Mouse (Mus musculus) embryonic facial prominence, embryonic 14.5 days (tissue): ENCODE data around the gene Ahcyl1. TPM values are rescaled to one million over a fixed set of nuclear protein-coding genes. Genes with fewer than 3 reads are reported as not detected.

Experiments
- ATAC-seq: fragments of 200-750 bp; cut with Nextera tagmentation; 2 replicates; pipeline ENCODE4 v1.8.0; 2017; ENCODE audit warnings: low read depth, moderate number of reproducible peaks, moderate TSS enrichment
- DNase-seq: peaks from one replicate; pipeline ENCODE4 v3.0.0-alpha.2; 2015; ENCODE audit warnings: low spot score
- H3K27ac ChIP-seq: fragments of 300-500 bp; sonication (generic); replicated peaks from 2 replicates; pipeline ENCODE4 v1.5.1; 2014; ENCODE audit warnings: low read depth, mild to moderate bottlenecking, low read length, moderate library complexity
- H3K27me3 ChIP-seq: fragments of 300-500 bp; sonication (generic); replicated peaks from 2 replicates; pipeline ENCODE4 v1.6.1; 2014; ENCODE audit warnings: low read length; ENCODE audit not compliant: control insufficient read depth, insufficient read depth
- H3K36me3 ChIP-seq: fragments of 300-500 bp; sonication (generic); 2 replicates; pipeline ENCODE4 v1.6.1; 2014; ENCODE audit warnings: low read length, mixed read lengths; ENCODE audit not compliant: control insufficient read depth, insufficient read depth
- H3K4me1 ChIP-seq: fragments of 300-500 bp; sonication (generic); 2 replicates; pipeline ENCODE4 v1.6.1; 2014; ENCODE audit warnings: antibody characterized with exemption, low read length; ENCODE audit not compliant: control insufficient read depth, insufficient read depth
- H3K4me2 ChIP-seq: fragments of 300-500 bp; sonication (generic); 2 replicates; pipeline ENCODE4 v1.6.1; 2014; ENCODE audit warnings: low read depth, mild to moderate bottlenecking, low read length, moderate library complexity, mixed read lengths
- H3K4me3 ChIP-seq: fragments of 300-500 bp; sonication (generic); 2 replicates; pipeline ENCODE4 v1.5.1; 2014; ENCODE audit warnings: low read depth, mild to moderate bottlenecking, low read length
- H3K9ac ChIP-seq: fragments of 300-500 bp; sonication (generic); 2 replicates; pipeline ENCODE4 v1.6.1; 2014; ENCODE audit warnings: low read depth, mild to moderate bottlenecking, low read length, moderate library complexity, mixed read lengths
- H3K9me3 ChIP-seq: fragments of 300-500 bp; sonication (generic); 2 replicates; pipeline ENCODE4 v1.6.1; 2016; ENCODE audit warnings: low read length; ENCODE audit not compliant: control insufficient read depth
- WGBS: fragments of 180-500 bp; shearing (Covaris S2); extraction: QIAGEN DNeasy Blood & Tissue Kit; methylation state at CpG from one replicate; pipeline ENCODE4 v1.1.7; 2014; 5-methylcytosine and 5-hydroxymethylcytosine counted together
- polyA plus RNA-seq: library from polyadenylated mRNA; unstranded; fragments of >200 nt; fragmentation: Nextera tagmentation; extraction: Ambion mirVana; gene quantifications from 2 replicates; pipeline ENCODE4 v1.2.1, GENCODE M21; 2014

Ahcyl1 gene
- polyA plus RNA-seq, 1 experiment from 2014 or later, result 89.3 TPM

GRCm38 (mm10) chr3:107714276-107714933 is 18.0 kb upstream of the Ahcyl1 start:
- Histone ChIP-seq H3K27me3 (no peaks in the 10 kb centered on the region), H3K27ac (0 out of 2 replicates have a peak overlapping the region, but pooled peaks have one; percentile 33)
- DNase-seq, result peak; percentile 52

GRCm38 (mm10) chr3:107712081-107712480 is 15.7 kb upstream of the Ahcyl1 start:
- Histone ChIP-seq H3K9ac (no peak overlapping the region), H3K4me1 (peaks cover 7% of the 10 kb centered on the region), H3K4me3 (no peak overlapping the region), H3K4me2 (no peak overlapping the region), H3K9me3 (no peaks in the 10 kb centered on the region), H3K36me3 (no peaks in the 10 kb centered on the region), H3K27me3 (no peaks in the 10 kb centered on the region), H3K27ac (no peak overlapping the region)
- DNase-seq (no peak), ATAC-seq (no peak)
- WGBS, result 45% methylated on average over 3 of the region's 3 CpGs

More at GRCm38 (mm10) chr3:107714276-107714933, 18.0 kb upstream of the Ahcyl1 start:
- ATAC-seq, result peak; percentile 76
- H3K9ac ChIP-seq, result no peak overlapping the region
- H3K4me1 ChIP-seq, result peaks cover 7% of the 10 kb centered on the region
- no peaks in the 10 kb centered on the region for H3K36me3 ChIP-seq
- H3K4me3 ChIP-seq, result no peak overlapping the region
- no peaks in the 10 kb centered on the region for H3K9me3 ChIP-seq
- 42% methylated on average over 5 of the region's 5 CpGs for WGBS
- no peak overlapping the region for H3K4me2 ChIP-seq

- DNase-seq (peak; percentile 29), ATAC-seq (no peak)
- no peaks in the 10 kb centered on the region for H3K36me3 ChIP-seq
- no peak overlapping the region for H3K27ac ChIP-seq
- WGBS, result 56% methylated on average over 3 of the region's 3 CpGs
- no peak overlapping the region for H3K9ac ChIP-seq
- no peak overlapping the region for H3K4me3 ChIP-seq
- H3K9me3 ChIP-seq, result no peaks in the 10 kb centered on the region
- no peak overlapping the region for H3K4me2 ChIP-seq
- no peaks in the 10 kb centered on the region for H3K27me3 ChIP-seq
- H3K4me1 ChIP-seq, result no peaks in the 10 kb centered on the region
Observed at GRCm38 (mm10) chr3:107709156-107709555, 12.8 kb upstream of the Ahcyl1 start.

GRCm38 (mm10) chr3:107707239-107707638 is 10.9 kb upstream of the Ahcyl1 start:
- WGBS, result 66% methylated on average over 4 of the region's 4 CpGs
- Histone ChIP-seq H3K4me3 (no peak overlapping the region), H3K4me1 (no peaks in the 10 kb centered on the region), H3K9ac (no peak overlapping the region), H3K36me3 (no peaks in the 10 kb centered on the region), H3K9me3 (no peaks in the 10 kb centered on the region), H3K4me2 (no peak overlapping the region), H3K27ac (no peak overlapping the region), H3K27me3 (no peaks in the 10 kb centered on the region)
- ATAC-seq (no peak), DNase-seq (no peak)

- H3K4me1 ChIP-seq, result no peaks in the 10 kb centered on the region
- H3K27me3 ChIP-seq, result no peaks in the 10 kb centered on the region
- DNase-seq (peak; percentile 34), ATAC-seq (no peak)
- no peak overlapping the region for H3K4me3 ChIP-seq
- no peaks in the 10 kb centered on the region for H3K36me3 ChIP-seq
- H3K9me3 ChIP-seq, result no peaks in the 10 kb centered on the region
- 26% methylated on average over 2 of the region's 2 CpGs for whole genome bisulfite sequencing
- no peak overlapping the region for H3K4me2 ChIP-seq
- no peak overlapping the region for H3K9ac ChIP-seq
- no peak overlapping the region for H3K27ac ChIP-seq
Observed at GRCm38 (mm10) chr3:107706164-107706563, 9.8 kb upstream of the Ahcyl1 start.

- H3K9ac ChIP-seq, result no peak overlapping the region
- DNase-seq (no peak), ATAC-seq (no peak)
- H3K4me3 ChIP-seq, result no peak overlapping the region
- no peak overlapping the region for H3K27ac ChIP-seq
- no peaks in the 10 kb centered on the region for H3K4me1 ChIP-seq
- WGBS, result 81% methylated on average over 1 of the region's 1 CpGs
- H3K9me3 ChIP-seq, result no peaks in the 10 kb centered on the region
- no peak overlapping the region for H3K4me2 ChIP-seq
- no peaks in the 10 kb centered on the region for H3K36me3 ChIP-seq
- no peaks in the 10 kb centered on the region for H3K27me3 ChIP-seq
Observed at GRCm38 (mm10) chr3:107704371-107704705, 8.0 kb upstream of the Ahcyl1 start.

- WGBS, result 80% methylated on average over 7 of the region's 7 CpGs
- H3K27me3 ChIP-seq, result no peaks in the 10 kb centered on the region
Observed at GRCm38 (mm10) chr3:107703675-107704370, 7.5 kb upstream of the Ahcyl1 start.

GRCm38 (mm10) chr3:107701767-107702394 is 5.5 kb upstream of the Ahcyl1 start:
- H3K4me3 ChIP-seq, result no peak overlapping the region
- ATAC-seq (no peak), DNase-seq (no peak)
- H3K27me3 ChIP-seq, result no peaks in the 10 kb centered on the region
- no peak overlapping the region for H3K9ac ChIP-seq
- H3K27ac ChIP-seq, result no peak overlapping the region
- no peaks in the 10 kb centered on the region; the same call in 1 of the 2 replicates for H3K4me1 ChIP-seq
- no peaks in the 10 kb centered on the region for H3K9me3 ChIP-seq
- H3K36me3 ChIP-seq, result no peaks in the 10 kb centered on the region
- no peak overlapping the region for H3K4me2 ChIP-seq
- 70% methylated on average over 1 of the region's 1 CpGs for WGBS

More at GRCm38 (mm10) chr3:107703675-107704370, 7.5 kb upstream of the Ahcyl1 start:
- no peak overlapping the region for H3K4me3 ChIP-seq
- no peak overlapping the region for H3K4me2 ChIP-seq
- ATAC-seq (no peak), DNase-seq (no peak)
- H3K36me3 ChIP-seq, result no peaks in the 10 kb centered on the region
- H3K27ac ChIP-seq, result no peak overlapping the region
- H3K9me3 ChIP-seq, result no peaks in the 10 kb centered on the region
- H3K9ac ChIP-seq, result no peak overlapping the region
- H3K4me1 ChIP-seq, result no peaks in the 10 kb centered on the region
